Mouse (Mus musculus) splenic B cell, adult 2 months (primary cell): Measurements from ENCODE around the gene Dynll2.

ENCODE experiments used
- DNase-seq: peaks from one replicate; pipeline ENCODE4 v3.0.0-alpha.2; 2011; ENCODE audit warnings: low read depth, low spot score
- H3K27me3 ChIP-seq: 2 replicates; pipeline ENCODE4 v1.6.1; 2012; ENCODE audit warnings: mild to moderate bottlenecking, low read length, moderate library complexity, mixed read lengths; ENCODE audit not compliant: control insufficient read depth, poor library complexity, insufficient read depth, severe bottlenecking
- H3K36me3 ChIP-seq: 2 replicates; pipeline ENCODE4 v1.6.1; 2012; ENCODE audit warnings: mild to moderate bottlenecking, low read length, moderate library complexity, mixed read lengths; ENCODE audit not compliant: control insufficient read depth, poor library complexity, insufficient read depth, severe bottlenecking

The Dynll2 gene

GRCm38 (mm10) chr11:87986831-87987793 lies at the start of gene Dynll2:
Dynll2 (minus strand) TSS chr11:87987533.
- DNase-seq: peak; percentile 78
- no peaks in the 10 kb centered on the region for H3K27me3 ChIP-seq
- H3K36me3 ChIP-seq: no peaks in the 10 kb centered on the region

GRCm38 (mm10) chr11:88036761-88037251 lies 49.5 kb upstream of the Dynll2 start:
- Histone ChIP-seq H3K36me3 (no peaks in the 10 kb centered on the region), H3K27me3 (no peaks in the 10 kb centered on the region)
- DNase-seq: no peak

- no peak for DNase-seq
- Histone ChIP-seq H3K27me3 (no peaks in the 10 kb centered on the region), H3K36me3 (no peaks in the 10 kb centered on the region)
Measured at GRCm38 (mm10) chr11:88035970-88036369, 48.6 kb upstream of the Dynll2 start.

- no peaks in the 10 kb centered on the region for H3K27me3 ChIP-seq
- DNase-seq: no peak
- no peaks in the 10 kb centered on the region for H3K36me3 ChIP-seq
Measured at GRCm38 (mm10) chr11:88031753-88032152, 44.4 kb upstream of the Dynll2 start.

GRCm38 (mm10) chr11:88030836-88031235 lies 43.5 kb upstream of the Dynll2 start:
- Histone ChIP-seq H3K27me3 (no peaks in the 10 kb centered on the region), H3K36me3 (no peaks in the 10 kb centered on the region)
- no peak for DNase-seq

GRCm38 (mm10) chr11:88030219-88030618 lies 42.9 kb upstream of the Dynll2 start:
- Histone ChIP-seq H3K36me3 (no peaks in the 10 kb centered on the region), H3K27me3 (no peaks in the 10 kb centered on the region)
- DNase-seq: no peak

GRCm38 (mm10) chr11:88028193-88028684 lies 40.9 kb upstream of the Dynll2 start:
- Histone ChIP-seq H3K27me3 (no peaks in the 10 kb centered on the region), H3K36me3 (no peaks in the 10 kb centered on the region)
- DNase-seq: no peak

GRCm38 (mm10) chr11:88027391-88028035 lies 40.2 kb upstream of the Dynll2 start:
- no peak for DNase-seq
- Histone ChIP-seq H3K36me3 (no peaks in the 10 kb centered on the region), H3K27me3 (no peaks in the 10 kb centered on the region)

- DNase-seq: no peak
- Histone ChIP-seq H3K36me3 (no peaks in the 10 kb centered on the region), H3K27me3 (no peaks in the 10 kb centered on the region)
Measured at GRCm38 (mm10) chr11:88023933-88024332, 36.6 kb upstream of the Dynll2 start.

- Histone ChIP-seq H3K27me3 (no peaks in the 10 kb centered on the region), H3K36me3 (no peaks in the 10 kb centered on the region)
- no peak for DNase-seq
Measured at GRCm38 (mm10) chr11:88015795-88016194, 28.5 kb upstream of the Dynll2 start.

GRCm38 (mm10) chr11:88015161-88015560 lies 27.8 kb upstream of the Dynll2 start:
- Histone ChIP-seq H3K36me3 (no peaks in the 10 kb centered on the region), H3K27me3 (no peaks in the 10 kb centered on the region)
- no peak for DNase-seq

- Histone ChIP-seq H3K36me3 (no peaks in the 10 kb centered on the region), H3K27me3 (no peaks in the 10 kb centered on the region)
- DNase-seq: no peak
Measured at GRCm38 (mm10) chr11:88013632-88014031, 26.3 kb upstream of the Dynll2 start.

- H3K27me3 ChIP-seq: no peaks in the 10 kb centered on the region
- no peaks in the 10 kb centered on the region for H3K36me3 ChIP-seq
- DNase-seq: peak; percentile 63
Measured at GRCm38 (mm10) chr11:88012621-88013244, 25.4 kb upstream of the Dynll2 start.

- H3K27me3 ChIP-seq: no peaks in the 10 kb centered on the region
- no peaks in the 10 kb centered on the region for H3K36me3 ChIP-seq
- no peak for DNase-seq
Measured at GRCm38 (mm10) chr11:88011914-88012419, 24.6 kb upstream of the Dynll2 start.
